Mouse (Mus musculus): ENCODE measurements at regions not wholly inside any gene's neighbourhood (a gene's known extent, or its start where the extent isn't known, plus 50 kb on each side); places are given as distances from the start of the nearest gene placed in this dataset.

DNA sequence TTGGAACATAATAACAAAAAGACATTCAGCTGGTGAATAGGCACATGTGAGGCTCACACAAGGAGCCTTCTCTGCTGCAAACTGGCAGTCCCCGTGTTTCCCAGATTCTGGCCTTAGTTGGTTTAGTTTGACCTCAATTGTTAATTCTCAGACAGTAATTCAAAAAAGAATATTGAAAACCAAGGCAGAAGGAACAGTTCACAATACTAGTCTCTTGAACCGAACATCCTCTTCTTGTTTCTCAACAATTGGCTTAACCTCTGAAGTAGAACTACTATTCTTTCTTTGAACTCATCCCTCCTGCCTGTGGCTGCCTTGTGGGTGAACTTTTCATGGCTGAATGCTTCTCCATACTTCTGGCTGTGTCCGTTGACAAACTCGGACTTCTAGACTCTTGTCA is 110.4 kb upstream of the Neil3 start:
- H3K9ac ChIP-seq (ENCODE audit: low read depth, low read length), result no peak overlapping the region
- H3K4me3 ChIP-seq (ENCODE audit: insufficient read depth, low read depth, low read length), result no peak overlapping the region
- no peak for DNase-seq (ENCODE audit: extremely low read depth, low read depth, low spot score)
- no peak overlapping the region for H3K27ac ChIP-seq (replicated peaks; ENCODE audit: insufficient read depth, low read depth, low read length)
- no peaks in the 10 kb centered on the region for H3K36me3 ChIP-seq (ENCODE audit: control insufficient read depth, insufficient read depth, low read length)
- TF ChIP-seq CTCF (IDR thresholded peaks at IDR 0.05; ENCODE audit: low read depth, low read length) (no peak), POLR2A (IDR thresholded peaks at IDR 0.05; ENCODE audit: extremely low read depth, insufficient read depth, low read length) (no peak)
- no peaks in the 10 kb centered on the region for H3K4me1 ChIP-seq (ENCODE audit: control insufficient read depth, insufficient read depth, low read length)
- H3K27me3 ChIP-seq (ENCODE audit: control insufficient read depth, insufficient read depth, low read length), result no peaks in the 10 kb centered on the region
- no peaks in the 10 kb centered on the region for H3K79me2 ChIP-seq (ENCODE audit: control insufficient read depth, insufficient read depth, low read length)
- WGBS, result 78% methylated on average over 4 of the region's 4 CpGs

DNA sequence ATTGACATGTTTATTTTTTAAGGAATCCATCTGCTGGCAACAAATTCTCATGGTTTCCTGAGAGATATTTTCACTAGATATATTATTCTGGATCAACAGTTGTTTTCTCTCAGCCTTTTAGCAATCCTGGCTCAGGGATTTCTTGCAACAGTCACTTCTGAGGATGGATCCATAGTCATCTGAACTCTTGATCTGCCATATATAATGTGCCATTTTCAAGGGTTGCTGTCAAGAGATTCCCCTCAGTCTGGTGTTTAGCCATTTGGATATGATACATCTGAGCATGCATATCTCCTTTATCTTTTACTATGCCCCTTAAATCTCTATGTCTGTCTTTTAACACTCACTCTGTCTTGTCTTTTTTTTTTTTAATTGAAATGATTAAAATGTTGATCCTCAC is 130.3 kb upstream of the Neil3 start:
- Histone ChIP-seq H3K4me1 (ENCODE audit: control insufficient read depth, insufficient read depth, low read length) (no peaks in the 10 kb centered on the region), H3K79me2 (ENCODE audit: control insufficient read depth, insufficient read depth, low read length) (no peaks in the 10 kb centered on the region), H3K27ac (replicated peaks; ENCODE audit: insufficient read depth, low read depth, low read length) (no peak overlapping the region), H3K4me3 (ENCODE audit: insufficient read depth, low read depth, low read length) (no peak overlapping the region), H3K36me3 (ENCODE audit: control insufficient read depth, insufficient read depth, low read length) (no peaks in the 10 kb centered on the region), H3K9ac (ENCODE audit: low read depth, low read length) (no peak overlapping the region), H3K27me3 (ENCODE audit: control insufficient read depth, insufficient read depth, low read length) (no peaks in the 10 kb centered on the region)
- TF ChIP-seq POLR2A (IDR thresholded peaks at IDR 0.05; ENCODE audit: extremely low read depth, insufficient read depth, low read length) (no peak), CTCF (IDR thresholded peaks at IDR 0.05; ENCODE audit: low read depth, low read length) (no peak)
- DNase-seq (ENCODE audit: extremely low read depth, low read depth, low spot score), result no peak

DNA sequence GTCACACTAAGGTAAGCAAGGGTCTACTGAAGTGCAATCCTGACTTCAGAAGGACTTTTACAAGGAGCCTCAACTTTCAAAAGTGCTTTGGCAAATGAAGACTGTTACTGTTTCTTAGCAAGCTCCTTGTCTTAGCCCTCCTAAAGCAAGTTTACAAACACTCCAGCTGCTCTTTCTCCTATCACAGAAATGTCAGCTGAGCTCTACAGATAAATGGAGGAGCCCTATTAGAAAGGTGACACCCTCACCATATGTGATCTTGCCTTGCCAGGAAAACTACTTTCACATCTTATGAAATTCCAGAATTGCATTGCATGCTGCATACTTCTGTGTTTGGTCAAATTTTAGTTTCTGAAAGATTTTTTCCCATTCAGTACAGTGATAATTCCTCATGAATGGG is 136.6 kb upstream of the Neil3 start:
- H3K27ac ChIP-seq (replicated peaks; ENCODE audit: insufficient read depth, low read depth, low read length), result no peak overlapping the region
- DNase-seq (ENCODE audit: extremely low read depth, low read depth, low spot score), result no peak
- no peak overlapping the region for H3K4me3 ChIP-seq (ENCODE audit: insufficient read depth, low read depth, low read length)

DNA sequence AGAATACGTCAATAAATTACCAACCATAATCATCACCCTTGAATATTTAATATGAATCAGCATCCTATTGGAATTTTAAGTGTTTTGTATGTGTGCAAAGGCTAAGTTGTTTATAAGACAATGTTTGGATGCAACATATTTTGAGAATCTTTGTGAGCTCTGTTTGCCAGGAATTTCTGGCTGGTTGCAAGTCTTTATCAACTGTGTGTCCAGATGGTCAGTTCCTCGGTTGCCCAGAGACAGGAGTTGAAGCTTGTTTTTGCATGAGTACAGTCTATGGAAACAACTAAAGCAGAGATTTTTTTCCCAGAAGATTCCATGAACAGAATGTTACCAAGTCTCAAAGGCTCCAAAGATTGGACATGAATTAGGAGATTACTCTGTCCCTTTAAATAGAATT is 142.0 kb upstream of the Neil3 start:
- WGBS, result 66% methylated on average over 2 of the region's 2 CpGs
- no peak overlapping the region for H3K9ac ChIP-seq (ENCODE audit: low read depth, low read length)
- TF ChIP-seq POLR2A (IDR thresholded peaks at IDR 0.05; ENCODE audit: extremely low read depth, insufficient read depth, low read length) (no peak), CTCF (IDR thresholded peaks at IDR 0.05; ENCODE audit: low read depth, low read length) (no peak)

More for the DNA sequence above, 136.6 kb upstream of the Neil3 start:
- H3K27me3 ChIP-seq (ENCODE audit: control insufficient read depth, insufficient read depth, low read length), result no peaks in the 10 kb centered on the region
- H3K79me2 ChIP-seq (ENCODE audit: control insufficient read depth, insufficient read depth, low read length), result no peaks in the 10 kb centered on the region
- no peak overlapping the region for H3K9ac ChIP-seq (ENCODE audit: low read depth, low read length)
- TF ChIP-seq POLR2A (IDR thresholded peaks at IDR 0.05; ENCODE audit: extremely low read depth, insufficient read depth, low read length), result no peak
- TF ChIP-seq CTCF (IDR thresholded peaks at IDR 0.05; ENCODE audit: low read depth, low read length), result no peak
- no peaks in the 10 kb centered on the region for H3K4me1 ChIP-seq (ENCODE audit: control insufficient read depth, insufficient read depth, low read length)
- H3K36me3 ChIP-seq (ENCODE audit: control insufficient read depth, insufficient read depth, low read length), result no peaks in the 10 kb centered on the region

DNA sequence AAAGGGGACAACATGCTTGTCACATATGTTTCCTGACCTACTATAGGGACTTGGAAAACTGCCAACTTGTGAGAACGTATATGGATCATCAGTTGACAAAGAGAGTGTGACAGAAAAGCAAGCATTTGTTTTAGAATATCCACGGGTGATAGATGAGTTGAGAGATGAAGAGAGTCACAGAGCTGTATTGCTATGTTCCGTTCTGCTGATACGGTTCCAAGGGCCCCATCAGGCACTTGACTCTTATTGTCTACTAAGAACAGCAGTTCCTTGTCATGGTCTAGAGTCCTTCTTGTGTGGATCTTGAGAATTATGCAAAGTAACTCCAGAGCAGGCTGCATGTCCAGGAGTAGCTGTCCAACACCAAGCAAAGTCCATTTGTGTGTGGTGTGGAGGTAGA is 143.0 kb upstream of the Neil3 start:
- Histone ChIP-seq H3K4me1 (ENCODE audit: control insufficient read depth, insufficient read depth, low read length) (no peaks in the 10 kb centered on the region), H3K27ac (replicated peaks; ENCODE audit: insufficient read depth, low read depth, low read length) (no peak overlapping the region), H3K79me2 (ENCODE audit: control insufficient read depth, insufficient read depth, low read length) (no peaks in the 10 kb centered on the region), H3K36me3 (ENCODE audit: control insufficient read depth, insufficient read depth, low read length) (no peaks in the 10 kb centered on the region), H3K27me3 (ENCODE audit: control insufficient read depth, insufficient read depth, low read length) (no peaks in the 10 kb centered on the region), H3K4me3 (ENCODE audit: insufficient read depth, low read depth, low read length) (no peak overlapping the region), H3K9ac (ENCODE audit: low read depth, low read length) (no peak overlapping the region)
- no peak for DNase-seq (ENCODE audit: extremely low read depth, low read depth, low spot score)
- WGBS, result 70% methylated on average over 4 of the region's 4 CpGs
- TF ChIP-seq CTCF (IDR thresholded peaks at IDR 0.05; ENCODE audit: low read depth, low read length), result no peak
- TF ChIP-seq POLR2A (IDR thresholded peaks at IDR 0.05; ENCODE audit: extremely low read depth, insufficient read depth, low read length), result no peak

More for the DNA sequence above, 142.0 kb upstream of the Neil3 start:
- Histone ChIP-seq H3K4me3 (ENCODE audit: insufficient read depth, low read depth, low read length) (no peak overlapping the region), H3K27ac (replicated peaks; ENCODE audit: insufficient read depth, low read depth, low read length) (no peak overlapping the region), H3K27me3 (ENCODE audit: control insufficient read depth, insufficient read depth, low read length) (no peaks in the 10 kb centered on the region), H3K36me3 (ENCODE audit: control insufficient read depth, insufficient read depth, low read length) (no peaks in the 10 kb centered on the region), H3K4me1 (ENCODE audit: control insufficient read depth, insufficient read depth, low read length) (no peaks in the 10 kb centered on the region), H3K79me2 (ENCODE audit: control insufficient read depth, insufficient read depth, low read length) (no peaks in the 10 kb centered on the region)
- DNase-seq (ENCODE audit: extremely low read depth, low read depth, low spot score), result peak; percentile 51

DNA sequence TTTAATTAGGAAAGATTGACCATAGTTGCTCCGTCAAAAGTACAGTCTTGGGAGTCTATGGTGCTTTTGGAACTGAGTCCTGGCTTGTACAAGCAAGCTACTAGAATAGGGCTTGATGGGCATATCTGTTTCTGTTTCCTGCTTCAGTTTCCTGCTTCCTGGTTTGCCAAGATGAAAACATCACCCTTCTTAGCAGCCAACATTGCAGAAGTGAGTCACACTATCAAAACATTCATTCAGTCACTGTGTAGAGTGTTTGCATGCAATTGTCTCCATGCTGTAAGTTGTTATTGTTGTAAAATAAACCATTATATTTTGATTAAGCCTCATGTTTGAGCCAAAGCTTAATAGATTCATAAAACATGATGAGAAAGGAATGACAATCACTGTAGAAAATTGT is 149.3 kb upstream of the Neil3 start:
- Histone ChIP-seq H3K27me3 (ENCODE audit: control insufficient read depth, insufficient read depth, low read length) (no peaks in the 10 kb centered on the region), H3K79me2 (ENCODE audit: control insufficient read depth, insufficient read depth, low read length) (no peaks in the 10 kb centered on the region), H3K4me3 (ENCODE audit: insufficient read depth, low read depth, low read length) (no peak overlapping the region), H3K27ac (replicated peaks; ENCODE audit: insufficient read depth, low read depth, low read length) (no peak overlapping the region), H3K4me1 (ENCODE audit: control insufficient read depth, insufficient read depth, low read length) (no peaks in the 10 kb centered on the region), H3K9ac (ENCODE audit: low read depth, low read length) (no peak overlapping the region), H3K36me3 (ENCODE audit: control insufficient read depth, insufficient read depth, low read length) (no peaks in the 10 kb centered on the region)
- no peak for DNase-seq (ENCODE audit: extremely low read depth, low read depth, low spot score)
- no peak for TF ChIP-seq CTCF (IDR thresholded peaks at IDR 0.05; ENCODE audit: low read depth, low read length)
- TF ChIP-seq POLR2A (IDR thresholded peaks at IDR 0.05; ENCODE audit: extremely low read depth, insufficient read depth, low read length), result no peak
- WGBS, result 62% methylated on average over 1 of the region's 1 CpGs
